Mouse (Mus musculus) hindbrain, embryonic 14.5 days (tissue): ENCODE measurements around the gene Serpine1. TPM values are rescaled to one million over a fixed set of nuclear protein-coding genes. Genes with fewer than 3 reads are reported as not detected.

Experiments
- ATAC-seq: fragments of 200-750 bp; cut with Nextera tagmentation; 2 replicates; pipeline ENCODE4 v1.8.0; 2017; ENCODE audit warnings: moderate number of reproducible peaks, mild to moderate bottlenecking, moderate TSS enrichment, moderate library complexity; ENCODE audit not compliant: low FRiP score
- DNase-seq: peaks from one replicate; pipeline ENCODE4 v3.0.0-alpha.2; 2015; ENCODE audit warnings: low spot score
- H3K27ac ChIP-seq: fragments of 300-500 bp; sonication (generic); 2 replicates; pipeline ENCODE4 v1.5.1; 2014; ENCODE audit warnings: mild to moderate bottlenecking, moderate library complexity
- H3K27me3 ChIP-seq: fragments of 300-500 bp; sonication (generic); 2 replicates; pipeline ENCODE4 v1.6.1; 2014; ENCODE audit warnings: mild to moderate bottlenecking, low read length, mixed read lengths; ENCODE audit not compliant: control insufficient read depth, insufficient read depth
- H3K36me3 ChIP-seq: fragments of 300-500 bp; sonication (generic); replicated peaks from 2 replicates; pipeline ENCODE4 v1.6.1; 2014; ENCODE audit not compliant: control insufficient read depth, insufficient read depth
- H3K4me1 ChIP-seq: fragments of 300-500 bp; sonication (generic); replicated peaks from 2 replicates; pipeline ENCODE4 v1.6.1; 2014; ENCODE audit warnings: antibody characterized with exemption, low read length, mixed read lengths; ENCODE audit not compliant: control insufficient read depth, insufficient read depth
- H3K4me2 ChIP-seq: fragments of 300-500 bp; sonication (generic); replicated peaks from 2 replicates; pipeline ENCODE4 v1.6.1; 2014; ENCODE audit warnings: mild to moderate bottlenecking, moderate library complexity
- H3K4me3 ChIP-seq: fragments of 300-500 bp; sonication (generic); replicated peaks from 2 replicates; pipeline ENCODE4 v1.5.1; 2014; ENCODE audit warnings: mild to moderate bottlenecking, low read length
- H3K9ac ChIP-seq: fragments of 300-500 bp; sonication (generic); 2 replicates; pipeline ENCODE4 v1.6.1; 2014
- H3K9me3 ChIP-seq: fragments of 300-500 bp; sonication (generic); 2 replicates; pipeline ENCODE4 v1.6.1; 2016; ENCODE audit warnings: low read length; ENCODE audit not compliant: control insufficient read depth
- WGBS: fragments of 180-500 bp; shearing (Covaris S2); extraction: QIAGEN DNeasy Blood & Tissue Kit; methylation state at CpG from one replicate; pipeline ENCODE4 v1.1.7; 2014; 5-methylcytosine and 5-hydroxymethylcytosine counted together
- polyA plus RNA-seq: library from polyadenylated mRNA; unstranded; fragments of >200 nt; fragmentation: Nextera tagmentation; extraction: Ambion mirVana; gene quantifications from 2 replicates; pipeline ENCODE4 v1.2.1, GENCODE M21; 2014

The Serpine1 gene
- polyA plus RNA-seq, 1 experiment from 2014 or later: 0.25 TPM

DNA sequence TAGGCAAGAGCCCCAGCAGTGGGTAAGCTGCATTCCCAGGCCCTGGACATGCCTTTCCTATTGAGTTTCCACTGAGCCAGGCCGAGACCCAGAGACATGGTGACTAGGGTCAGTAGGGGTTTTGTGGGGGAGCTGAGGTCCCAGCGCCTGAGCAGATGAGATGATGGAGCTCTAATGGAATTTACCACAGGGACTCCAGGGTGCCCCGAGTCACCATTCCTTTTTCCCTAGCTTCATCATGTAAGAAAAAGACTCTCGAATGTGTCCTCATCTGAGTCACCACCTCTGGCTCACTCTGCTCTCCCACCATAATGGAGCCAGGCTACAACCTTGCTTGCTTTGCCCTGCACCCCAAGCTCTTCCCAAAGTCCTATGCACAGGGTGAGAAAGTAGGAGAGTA, 11.0 kb upstream of the Serpine1 start:
- Histone ChIP-seq H3K4me3 (no peak overlapping the region), H3K27me3 (no peaks in the 10 kb centered on the region), H3K4me1 (no peaks in the 10 kb centered on the region), H3K4me2 (no peak overlapping the region), H3K36me3 (no peaks in the 10 kb centered on the region), H3K27ac (no peak overlapping the region), H3K9ac (no peak overlapping the region), H3K9me3 (no peaks in the 10 kb centered on the region)
- WGBS: 86% methylated on average over 4 of the region's 4 CpGs
- ATAC-seq: no peak
- DNase-seq: no peak

DNA sequence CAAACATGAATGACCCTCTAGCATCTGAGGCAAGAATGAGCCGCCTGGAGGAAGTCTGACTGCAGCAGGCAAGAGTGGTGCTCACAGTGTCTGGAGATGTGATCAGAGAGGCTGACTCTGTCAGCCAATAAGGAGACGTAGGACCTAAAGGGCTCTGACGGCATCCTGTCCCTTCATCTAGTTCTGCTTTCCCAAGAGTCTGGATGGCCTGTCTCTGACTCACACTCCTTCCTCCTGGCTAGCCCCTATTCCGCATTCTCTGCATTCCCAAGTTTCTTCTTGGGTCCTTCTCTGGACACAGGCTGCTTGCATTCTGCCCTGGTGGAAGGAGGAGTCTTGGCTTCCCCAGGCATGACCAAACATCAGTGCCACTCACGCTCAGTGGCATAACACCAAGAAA, 7.8 kb upstream of the Serpine1 start:
- 72% methylated on average over 5 of the region's 5 CpGs for WGBS
- no peak for DNase-seq
- no peak overlapping the region for H3K4me2 ChIP-seq
- no peak overlapping the region for H3K27ac ChIP-seq
- H3K4me1 ChIP-seq: no peaks in the 10 kb centered on the region
- H3K27me3 ChIP-seq: no peaks in the 10 kb centered on the region
- no peak for ATAC-seq
- H3K36me3 ChIP-seq: no peaks in the 10 kb centered on the region
- H3K9me3 ChIP-seq: no peaks in the 10 kb centered on the region
- no peak overlapping the region for H3K4me3 ChIP-seq
- no peak overlapping the region for H3K9ac ChIP-seq

DNA sequence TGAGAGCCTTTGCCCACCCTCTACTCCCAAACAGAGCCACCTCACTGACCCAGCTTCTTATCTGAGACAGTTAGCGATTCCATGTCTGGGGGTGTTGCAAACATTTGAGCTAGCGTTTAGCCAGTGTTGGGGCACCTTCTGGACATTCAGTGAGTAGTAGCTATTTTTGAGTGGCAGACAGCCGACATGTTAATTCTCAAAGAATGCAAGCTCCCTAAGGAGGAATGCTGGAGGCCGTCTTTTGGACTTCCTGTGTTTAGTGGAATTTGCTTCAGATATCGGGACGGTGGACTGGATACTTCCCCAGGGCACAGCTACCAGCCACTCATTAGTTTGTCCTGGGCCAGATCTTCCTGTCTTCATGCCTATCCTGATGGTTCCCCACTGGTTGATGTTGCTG, 6.5 kb upstream of the Serpine1 start:
- Histone ChIP-seq H3K27me3 (no peaks in the 10 kb centered on the region), H3K4me3 (no peak overlapping the region), H3K27ac (no peak overlapping the region), H3K4me2 (no peak overlapping the region), H3K4me1 (no peaks in the 10 kb centered on the region), H3K36me3 (no peaks in the 10 kb centered on the region), H3K9ac (no peak overlapping the region), H3K9me3 (no peaks in the 10 kb centered on the region)
- DNase-seq (no peak), ATAC-seq (no peak)
- 70% methylated on average over 6 of the region's 6 CpGs for WGBS

DNA sequence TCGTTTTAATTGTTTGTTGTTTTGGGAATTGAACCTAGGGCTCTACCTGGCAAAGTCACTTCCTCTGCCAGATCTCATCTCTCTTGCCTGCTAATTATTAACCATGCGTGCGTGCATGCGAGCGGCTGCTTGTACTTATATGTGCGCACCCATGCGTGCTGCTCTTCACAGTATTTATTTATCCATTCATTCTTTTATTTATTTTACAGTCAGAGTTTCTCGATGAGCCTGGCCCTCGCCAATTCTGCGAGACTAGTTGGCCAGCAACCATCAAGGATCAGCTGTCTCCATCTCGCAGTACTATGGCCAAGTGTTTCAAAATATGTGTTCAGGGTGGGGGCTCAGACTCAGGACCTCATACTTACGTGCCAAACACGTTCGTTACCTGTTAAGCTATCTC, 6.0 kb upstream of the Serpine1 start:
- no peak for DNase-seq
- Histone ChIP-seq H3K9ac (no peak overlapping the region), H3K9me3 (no peaks in the 10 kb centered on the region), H3K4me3 (no peak overlapping the region), H3K4me2 (no peak overlapping the region), H3K4me1 (no peaks in the 10 kb centered on the region), H3K27ac (no peak overlapping the region), H3K36me3 (no peaks in the 10 kb centered on the region), H3K27me3 (no peaks in the 10 kb centered on the region)
- 89% methylated on average over 14 of the region's 14 CpGs for WGBS
- ATAC-seq: no peak

DNA sequence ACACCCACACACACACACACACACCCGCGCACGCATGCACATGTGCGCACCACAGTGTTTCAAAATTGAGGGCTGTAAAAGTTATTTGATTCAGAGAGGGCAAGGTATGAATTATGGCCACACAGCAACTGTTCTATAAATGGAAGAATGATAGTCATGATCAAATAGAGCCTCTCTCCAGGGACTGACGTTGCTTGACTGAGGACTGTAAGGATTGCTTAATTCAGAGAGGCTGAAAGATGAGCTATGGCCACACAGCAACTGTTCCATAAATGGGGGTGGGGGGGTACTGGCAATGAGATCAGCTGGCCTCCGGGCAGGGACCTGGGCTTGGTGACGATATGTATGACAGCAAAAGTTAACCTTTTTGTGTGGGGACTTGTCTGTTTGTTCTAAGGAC, 5.1 kb upstream of the Serpine1 start:
- H3K4me1 ChIP-seq: 0 out of 2 replicates have a peak, but pooled peaks cover 4% of the 10 kb centered on the region
- no peak overlapping the region for H3K27ac ChIP-seq
- H3K4me2 ChIP-seq: no peak overlapping the region
- no peaks in the 10 kb centered on the region for H3K36me3 ChIP-seq
- no peak overlapping the region for H3K4me3 ChIP-seq
- WGBS: 89% methylated on average over 7 of the region's 7 CpGs
- no peak overlapping the region for H3K9ac ChIP-seq
- H3K9me3 ChIP-seq: no peaks in the 10 kb centered on the region
- DNase-seq (no peak), ATAC-seq (no peak)
- no peaks in the 10 kb centered on the region for H3K27me3 ChIP-seq

DNA sequence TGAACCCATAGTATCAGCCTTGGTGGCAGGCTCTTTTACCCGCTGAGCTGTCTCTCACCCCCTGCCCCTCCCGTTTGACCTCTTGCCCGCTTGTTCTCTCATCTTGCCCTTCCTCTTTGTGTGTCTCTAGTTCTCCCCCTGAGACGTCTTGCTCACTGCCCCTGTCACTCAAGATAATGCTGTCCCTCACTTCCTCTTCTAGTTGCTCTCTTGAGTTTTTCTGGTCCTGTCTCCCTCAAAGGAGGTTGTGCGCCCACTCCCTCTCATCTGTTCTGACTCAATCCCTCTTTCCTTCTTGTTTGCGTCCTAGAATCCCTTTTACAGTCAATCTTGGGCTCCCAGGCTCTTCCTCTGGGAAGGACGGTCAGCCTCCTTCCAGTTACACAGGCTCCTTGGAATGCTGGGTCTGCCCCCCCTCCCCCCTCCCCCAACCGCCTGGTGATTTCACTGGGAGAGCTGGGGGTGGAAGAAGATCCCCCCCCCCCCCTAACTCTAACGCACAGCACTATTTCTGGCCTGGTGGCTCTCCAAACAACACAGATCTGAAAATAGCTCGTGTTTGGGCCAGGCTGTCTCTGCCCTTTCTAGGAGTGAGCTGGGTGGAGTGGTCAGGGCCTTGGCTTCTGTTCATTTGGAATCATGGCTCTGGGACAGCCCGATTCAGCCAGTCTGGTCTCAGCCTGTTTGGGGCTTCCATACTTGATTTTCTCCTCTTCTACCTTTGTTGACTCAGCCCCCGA, 4.3 kb upstream of the Serpine1 start:
- DNase-seq (no peak), ATAC-seq (no peak)
- Histone ChIP-seq H3K4me3 (no peak overlapping the region), H3K27ac (no peak overlapping the region), H3K4me1 (0 out of 2 replicates have a peak, but pooled peaks cover 4% of the 10 kb centered on the region), H3K9me3 (no peaks in the 10 kb centered on the region), H3K9ac (no peak overlapping the region), H3K36me3 (no peaks in the 10 kb centered on the region), H3K27me3 (no peaks in the 10 kb centered on the region), H3K4me2 (no peak overlapping the region)
- WGBS: 42% methylated on average over 12 of the region's 12 CpGs

DNA sequence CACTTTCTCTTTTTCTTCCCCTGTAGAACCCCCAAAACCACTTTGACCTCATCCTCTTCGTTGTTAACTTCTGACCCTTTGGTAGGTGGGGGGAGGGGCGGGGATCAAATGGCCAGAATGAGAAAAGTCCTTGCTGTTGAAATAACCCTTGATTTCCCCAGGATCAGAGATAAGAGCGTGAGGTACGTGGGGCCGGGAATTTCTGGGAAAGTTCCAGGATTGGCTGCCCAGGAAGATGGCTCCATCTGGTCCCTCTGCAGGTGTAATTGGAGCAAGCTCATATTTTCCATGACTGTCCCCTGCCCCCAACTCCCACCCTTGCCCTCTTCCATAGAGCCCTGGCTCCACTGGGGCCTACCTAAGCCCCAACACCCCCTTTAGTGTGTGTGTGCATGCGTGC, 3.7 kb upstream of the Serpine1 start:
- Histone ChIP-seq H3K4me2 (no peak overlapping the region), H3K4me3 (no peak overlapping the region), H3K27me3 (no peaks in the 10 kb centered on the region), H3K9ac (no peak overlapping the region), H3K27ac (no peak overlapping the region), H3K36me3 (no peaks in the 10 kb centered on the region), H3K4me1 (0 out of 2 replicates have a peak, but pooled peaks cover 4% of the 10 kb centered on the region), H3K9me3 (no peaks in the 10 kb centered on the region)
- ATAC-seq (no peak), DNase-seq (no peak)
- WGBS: 79% methylated on average over 6 of the region's 6 CpGs

DNA sequence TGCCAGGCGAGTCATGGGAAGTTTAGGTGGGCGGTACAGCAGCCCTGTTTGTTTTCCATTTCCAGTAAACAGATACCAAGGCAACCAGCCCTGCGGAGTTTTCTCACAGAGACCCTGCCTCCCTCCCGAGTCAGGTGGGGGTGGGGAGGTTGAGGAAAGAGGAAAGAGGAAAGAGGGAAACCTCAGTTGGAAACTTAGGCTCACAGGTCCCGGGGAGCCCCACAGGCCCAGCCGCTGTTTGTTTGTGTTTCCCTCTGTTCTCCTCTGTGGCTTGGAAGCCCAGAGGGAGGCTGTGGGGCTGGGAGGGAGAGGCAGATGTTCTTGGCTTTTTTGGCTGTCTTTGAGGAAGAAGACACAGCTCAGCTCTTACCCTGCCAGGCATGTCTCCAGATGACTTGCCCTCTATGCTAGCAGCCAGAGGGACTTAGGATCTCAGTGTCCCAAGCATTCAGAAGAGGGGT, 2.2 kb upstream of the Serpine1 start:
- H3K4me2 ChIP-seq: no peak overlapping the region
- H3K4me1 ChIP-seq: 0 out of 2 replicates have a peak, but pooled peaks cover 4% of the 10 kb centered on the region
- no peaks in the 10 kb centered on the region for H3K36me3 ChIP-seq
- no peak for ATAC-seq
- no peak overlapping the region for H3K9ac ChIP-seq
- no peak overlapping the region for H3K27ac ChIP-seq
- no peaks in the 10 kb centered on the region for H3K9me3 ChIP-seq
- H3K27me3 ChIP-seq: no peaks in the 10 kb centered on the region
- WGBS: 19% methylated on average over 6 of the region's 6 CpGs
- H3K4me3 ChIP-seq: no peak overlapping the region
- no peak for DNase-seq

DNA sequence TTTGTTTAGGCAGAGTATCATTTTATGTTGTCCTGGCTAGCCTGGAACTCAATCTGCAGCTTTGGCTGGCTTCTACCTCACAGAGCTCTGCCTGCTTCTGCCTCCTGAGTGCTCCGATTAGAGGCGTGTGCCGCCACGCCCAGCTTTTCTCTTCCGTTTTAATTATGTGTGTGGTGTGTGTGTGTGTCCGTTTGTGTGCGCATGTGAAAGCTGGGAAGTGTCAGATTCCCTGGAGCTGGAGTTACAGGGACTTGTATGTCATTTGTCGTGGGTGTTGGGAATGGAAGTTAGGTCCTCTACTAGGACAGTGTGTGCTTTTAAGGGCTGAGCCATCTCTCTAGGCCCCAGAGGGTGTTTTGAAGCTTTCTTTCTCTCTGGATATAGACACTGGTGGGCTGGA, 1.1 kb upstream of the Serpine1 start:
- no peak overlapping the region for H3K4me3 ChIP-seq
- H3K4me2 ChIP-seq: no peak overlapping the region
- H3K27me3 ChIP-seq: no peaks in the 10 kb centered on the region
- no peak overlapping the region for H3K9ac ChIP-seq
- no peak for ATAC-seq
- DNase-seq: no peak
- 0 out of 2 replicates have a peak, but pooled peaks cover 4% of the 10 kb centered on the region for H3K4me1 ChIP-seq
- H3K36me3 ChIP-seq: no peaks in the 10 kb centered on the region
- WGBS: 93% methylated on average over 8 of the region's 8 CpGs
- no peaks in the 10 kb centered on the region for H3K9me3 ChIP-seq
- H3K27ac ChIP-seq: no peak overlapping the region
